Mouse (Mus musculus): Measurements from ENCODE around the gene Hspb8. TPM values are rescaled to one million over a fixed set of nuclear protein-coding genes. Genes with fewer than 3 reads are reported as not detected.
"Not testable (repeated sequence)": the region's sequence is repeated elsewhere in the genome, so short reads cannot be mapped to it uniquely, and the experiment has no call there.

The Hspb8 gene
- polyA plus RNA-seq, 1 experiment from 2014 or later = 8.9 TPM

DNA sequence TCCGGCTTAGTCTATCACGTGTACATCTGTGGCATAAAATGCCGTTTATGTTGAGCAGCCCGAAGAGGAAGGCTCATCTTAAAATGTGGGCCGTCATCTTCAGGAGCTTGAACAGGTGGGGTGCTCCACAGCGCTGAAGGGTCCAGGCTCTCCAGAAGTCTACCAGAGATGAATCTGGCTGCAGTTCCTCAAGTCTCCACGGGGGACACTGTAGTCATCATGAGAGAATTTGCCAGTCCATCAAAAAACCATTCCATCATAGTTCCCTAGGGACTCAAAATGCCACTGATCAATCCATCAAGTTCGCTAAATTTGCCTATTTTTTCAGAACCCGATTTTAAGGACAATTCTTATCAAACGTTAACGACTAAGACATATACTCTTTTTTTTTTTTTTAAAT, 36.6 kb downstream of the Hspb8 start:
- no peak overlapping the region for H3K27ac ChIP-seq (ENCODE audit: low read depth, low read length)
- 43% methylated on average over 11 of the region's 11 CpGs for WGBS
- no peaks in the 10 kb centered on the region for H3K27me3 ChIP-seq (replicated peaks; ENCODE audit: control insufficient read depth, insufficient read depth, low read length)
- no peaks in the 10 kb centered on the region for H3K36me3 ChIP-seq (ENCODE audit: control insufficient read depth, insufficient read depth, low read length)
- no peaks in the 10 kb centered on the region for H3K9me3 ChIP-seq (ENCODE audit: control insufficient read depth, low read length)
- no peak for ATAC-seq
- H3K4me3 ChIP-seq (ENCODE audit: low read length) = no peak overlapping the region
- no peak overlapping the region for H3K9ac ChIP-seq (ENCODE audit: low read depth, low read length)
- no peak overlapping the region for H3K4me2 ChIP-seq (ENCODE audit: low read length)
- peaks cover 10% of the 10 kb centered on the region for H3K4me1 ChIP-seq (ENCODE audit: control insufficient read depth, insufficient read depth, low read depth, low read length)

DNA sequence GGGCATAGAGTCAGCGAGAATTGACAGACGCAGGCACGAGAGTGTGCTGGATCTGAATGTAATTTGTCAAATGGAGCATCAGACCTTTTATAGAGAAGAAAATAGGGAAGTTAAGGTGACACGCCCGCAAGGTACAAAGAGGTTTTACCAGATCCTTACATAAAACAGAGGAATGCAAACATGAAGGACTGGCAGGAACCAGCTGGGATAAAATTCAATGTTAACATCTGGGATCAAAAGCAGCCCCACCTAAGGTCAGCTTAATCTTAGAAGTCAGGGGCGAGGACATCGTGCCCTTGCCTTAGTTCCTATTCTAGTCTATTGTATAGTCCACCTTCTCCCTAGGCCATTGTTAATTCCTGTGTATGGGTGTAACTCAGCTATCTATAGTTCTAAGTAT, 40.0 kb downstream of the Hspb8 start:
- not testable (repeated sequence) for H3K9me3 ChIP-seq (ENCODE audit: control insufficient read depth, low read length); ATAC-seq; H3K9ac ChIP-seq (ENCODE audit: low read depth, low read length); H3K36me3 ChIP-seq (ENCODE audit: control insufficient read depth, insufficient read depth, low read length); H3K27me3 ChIP-seq (replicated peaks; ENCODE audit: control insufficient read depth, insufficient read depth, low read length); H3K4me2 ChIP-seq (ENCODE audit: low read length); H3K4me3 ChIP-seq (ENCODE audit: low read length); H3K27ac ChIP-seq (ENCODE audit: low read depth, low read length)
- peaks cover 10% of the 10 kb centered on the region for H3K4me1 ChIP-seq (ENCODE audit: control insufficient read depth, insufficient read depth, low read depth, low read length)
- 88% methylated on average over 7 of the region's 7 CpGs for WGBS

DNA sequence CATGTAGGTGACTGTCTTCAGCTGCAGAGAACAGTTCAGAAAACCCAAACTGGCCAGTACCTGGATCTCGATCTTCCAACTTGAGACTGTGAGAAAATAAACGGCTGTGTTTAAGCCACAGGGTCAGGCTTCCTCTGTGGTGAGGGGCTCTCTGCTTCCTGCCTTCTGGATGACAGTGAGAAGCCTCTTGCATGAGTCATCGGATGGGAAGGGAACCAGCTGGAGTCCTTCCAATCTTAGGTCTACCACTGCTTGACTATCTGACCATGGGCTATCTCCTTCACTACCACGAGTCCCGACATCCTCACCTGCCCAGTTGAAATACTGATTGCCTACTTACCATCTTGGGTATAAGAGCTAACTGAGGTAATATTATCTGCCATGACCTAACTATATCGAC, 40.9 kb downstream of the Hspb8 start:
- H3K27ac ChIP-seq (ENCODE audit: low read depth, low read length) = no peak overlapping the region
- no peak overlapping the region for H3K4me3 ChIP-seq (ENCODE audit: low read length)
- no peaks in the 10 kb centered on the region for H3K9me3 ChIP-seq (ENCODE audit: control insufficient read depth, low read length)
- no peak overlapping the region for H3K4me2 ChIP-seq (ENCODE audit: low read length)
- ATAC-seq = no peak
- H3K4me1 ChIP-seq (ENCODE audit: control insufficient read depth, insufficient read depth, low read depth, low read length) = peaks cover 10% of the 10 kb centered on the region
- H3K27me3 ChIP-seq (replicated peaks; ENCODE audit: control insufficient read depth, insufficient read depth, low read length) = no peaks in the 10 kb centered on the region
- no peaks in the 10 kb centered on the region for H3K36me3 ChIP-seq (ENCODE audit: control insufficient read depth, insufficient read depth, low read length)
- WGBS = 95% methylated on average over 6 of the region's 6 CpGs
- no peak overlapping the region for H3K9ac ChIP-seq (ENCODE audit: low read depth, low read length)

DNA sequence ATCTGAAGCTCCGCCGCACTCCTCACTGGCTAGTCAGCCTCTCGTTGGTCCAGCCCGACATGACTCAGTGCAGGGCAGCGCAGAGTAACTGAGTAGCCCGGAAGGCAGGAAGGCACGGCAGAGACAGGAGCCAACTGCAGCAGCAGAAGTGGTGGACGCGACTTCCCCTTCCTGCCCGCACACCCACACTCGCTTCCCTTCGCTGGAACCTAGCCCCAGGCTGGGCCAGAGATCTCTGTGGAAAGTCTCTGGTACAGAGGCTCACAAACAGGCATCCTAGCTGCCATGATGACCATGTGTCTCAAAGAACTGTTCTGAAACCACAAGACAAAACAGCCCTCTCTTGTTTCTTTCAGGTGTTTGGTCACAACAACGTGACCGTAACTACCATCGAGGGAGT, 41.4 kb downstream of the Hspb8 start:
- Histone ChIP-seq H3K4me3 (ENCODE audit: low read length) (no peak overlapping the region), H3K9me3 (ENCODE audit: control insufficient read depth, low read length) (no peaks in the 10 kb centered on the region), H3K4me2 (ENCODE audit: low read length) (no peak overlapping the region), H3K9ac (ENCODE audit: low read depth, low read length) (no peak overlapping the region), H3K36me3 (ENCODE audit: control insufficient read depth, insufficient read depth, low read length) (no peaks in the 10 kb centered on the region), H3K4me1 (ENCODE audit: control insufficient read depth, insufficient read depth, low read depth, low read length) (peaks cover 10% of the 10 kb centered on the region), H3K27ac (ENCODE audit: low read depth, low read length) (no peak overlapping the region), H3K27me3 (replicated peaks; ENCODE audit: control insufficient read depth, insufficient read depth, low read length) (no peaks in the 10 kb centered on the region)
- WGBS = 89% methylated on average over 15 of the region's 15 CpGs
- ATAC-seq = no peak

DNA sequence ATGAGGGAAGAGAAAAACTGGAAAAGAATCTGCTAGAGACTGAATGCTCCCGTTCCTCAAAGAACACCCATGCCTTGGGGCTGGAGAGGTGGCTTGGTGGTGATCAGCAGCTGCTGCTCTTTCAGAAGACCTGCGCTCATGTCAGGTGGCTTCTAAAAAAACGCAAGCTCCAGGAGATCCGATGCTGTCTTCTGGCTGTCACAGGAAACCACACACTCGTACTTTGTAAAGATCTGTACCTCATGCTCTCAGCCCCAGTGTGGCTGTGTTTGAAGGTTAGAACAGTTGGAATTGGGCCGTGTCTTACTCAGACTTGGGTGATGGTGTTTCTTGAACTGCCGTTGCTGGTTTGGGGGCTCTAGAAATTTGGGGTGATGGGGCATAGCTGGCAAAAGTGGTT, 42.3 kb downstream of the Hspb8 start:
- Histone ChIP-seq H3K27me3 (replicated peaks; ENCODE audit: control insufficient read depth, insufficient read depth, low read length) (no peaks in the 10 kb centered on the region), H3K4me2 (ENCODE audit: low read length) (no peak overlapping the region), H3K27ac (ENCODE audit: low read depth, low read length) (0 out of 2 replicates have a peak overlapping the region, but pooled peaks have one; percentile 23), H3K4me1 (ENCODE audit: control insufficient read depth, insufficient read depth, low read depth, low read length) (peaks cover 10% of the 10 kb centered on the region), H3K36me3 (ENCODE audit: control insufficient read depth, insufficient read depth, low read length) (no peaks in the 10 kb centered on the region), H3K4me3 (ENCODE audit: low read length) (no peak overlapping the region), H3K9me3 (ENCODE audit: control insufficient read depth, low read length) (no peaks in the 10 kb centered on the region), H3K9ac (ENCODE audit: low read depth, low read length) (peak overlapping the region; percentile 27; the same call in 1 of the 2 replicates)
- ATAC-seq = no peak
- 81% methylated on average over 7 of the region's 7 CpGs for WGBS

DNA sequence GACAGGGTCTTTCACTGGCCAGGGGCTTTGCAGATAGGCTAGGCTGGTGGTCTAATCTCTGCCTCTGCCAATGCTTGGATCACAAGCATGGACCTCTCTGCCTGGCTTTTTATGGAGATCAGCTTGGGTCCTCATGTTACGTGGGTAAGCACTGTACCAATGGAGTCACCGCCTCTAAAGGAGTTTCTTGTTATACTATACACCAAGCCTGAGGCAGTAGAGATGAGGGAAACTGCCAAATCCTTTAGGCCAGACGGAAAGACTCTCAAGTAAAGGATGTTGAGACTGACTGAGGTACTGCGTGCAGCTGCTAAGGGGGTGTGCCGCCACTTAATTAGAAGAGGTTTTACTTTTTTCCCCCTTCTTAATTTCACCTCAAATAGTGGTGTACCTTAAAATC, 43.8 kb downstream of the Hspb8 start:
- WGBS = 76% methylated on average over 5 of the region's 5 CpGs
- Histone ChIP-seq H3K4me1 (ENCODE audit: control insufficient read depth, insufficient read depth, low read depth, low read length) (peaks cover 10% of the 10 kb centered on the region), H3K36me3 (ENCODE audit: control insufficient read depth, insufficient read depth, low read length) (no peaks in the 10 kb centered on the region), H3K4me2 (ENCODE audit: low read length) (no peak overlapping the region), H3K9me3 (ENCODE audit: control insufficient read depth, low read length) (no peaks in the 10 kb centered on the region), H3K27ac (ENCODE audit: low read depth, low read length) (no peak overlapping the region), H3K4me3 (ENCODE audit: low read length) (no peak overlapping the region), H3K27me3 (replicated peaks; ENCODE audit: control insufficient read depth, insufficient read depth, low read length) (no peaks in the 10 kb centered on the region), H3K9ac (ENCODE audit: low read depth, low read length) (no peak overlapping the region)
- ATAC-seq = no peak

DNA sequence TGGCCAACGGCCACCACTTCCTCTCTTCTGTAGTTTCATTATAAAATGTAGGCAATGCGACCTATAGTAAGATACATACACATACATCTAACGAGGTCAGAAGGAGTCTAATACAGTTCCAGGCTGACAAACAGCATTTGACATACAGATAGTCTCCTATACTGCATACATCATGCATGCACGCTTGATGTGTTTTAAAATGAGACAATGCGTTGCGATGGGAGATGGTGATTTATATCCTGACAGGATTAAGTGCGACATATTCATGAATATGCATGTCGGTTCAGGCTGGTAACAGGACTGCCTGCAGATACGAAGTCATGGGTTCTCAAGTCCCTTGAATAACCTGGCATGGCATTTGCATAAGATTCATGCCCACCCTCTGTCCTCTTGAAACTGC, 54.7 kb downstream of the Hspb8 start:
- no peak for ATAC-seq
- Histone ChIP-seq H3K36me3 (ENCODE audit: control insufficient read depth, insufficient read depth, low read length) (no peaks in the 10 kb centered on the region), H3K9me3 (ENCODE audit: control insufficient read depth, low read length) (no peaks in the 10 kb centered on the region), H3K27ac (ENCODE audit: low read depth, low read length) (no peak overlapping the region), H3K4me2 (ENCODE audit: low read length) (no peak overlapping the region), H3K4me3 (ENCODE audit: low read length) (no peak overlapping the region), H3K9ac (ENCODE audit: low read depth, low read length) (no peak overlapping the region), H3K4me1 (ENCODE audit: control insufficient read depth, insufficient read depth, low read depth, low read length) (no peaks in the 10 kb centered on the region), H3K27me3 (replicated peaks; ENCODE audit: control insufficient read depth, insufficient read depth, low read length) (no peaks in the 10 kb centered on the region)
- 45% methylated on average over 9 of the region's 9 CpGs for WGBS

DNA sequence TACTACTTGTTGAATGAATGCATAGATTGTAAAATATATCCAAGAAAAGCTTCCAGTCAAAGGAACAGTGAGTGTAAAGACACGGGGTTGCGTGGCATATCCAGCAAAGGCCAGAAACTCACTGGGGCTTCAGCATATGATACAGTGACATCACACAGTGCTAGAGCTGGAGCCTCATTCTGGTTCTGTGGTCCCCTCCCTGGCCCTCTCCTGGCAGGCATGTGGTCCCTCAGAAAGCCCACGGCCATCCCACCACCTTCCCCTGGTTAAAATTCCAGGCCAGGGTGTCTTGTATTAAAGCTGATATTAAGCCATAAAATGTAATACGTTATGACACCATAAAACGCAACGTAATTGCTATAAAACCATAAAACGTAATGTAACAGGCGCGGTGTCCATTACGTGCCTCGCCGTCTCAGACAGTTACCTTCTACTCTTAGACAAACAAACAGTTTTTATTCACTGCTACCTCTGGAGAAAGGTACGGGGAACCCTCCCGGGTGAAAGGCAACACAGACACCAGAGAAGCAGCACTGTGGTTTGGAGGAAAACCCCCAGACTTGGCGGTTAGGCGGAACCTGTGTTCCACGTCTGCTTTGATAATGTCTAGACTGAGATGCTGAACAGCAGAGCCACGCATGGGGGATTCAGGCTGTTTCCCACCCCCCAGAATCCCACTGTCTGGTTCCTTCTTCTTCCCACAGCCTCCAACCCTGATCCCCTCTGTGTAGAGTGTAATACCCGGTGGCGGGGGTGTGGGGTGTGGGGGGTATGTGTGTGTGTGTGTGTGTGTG, 55.6 kb downstream of the Hspb8 start:
- Histone ChIP-seq H3K4me3 (ENCODE audit: low read length) (no peak overlapping the region), H3K4me2 (ENCODE audit: low read length) (no peak overlapping the region), H3K4me1 (ENCODE audit: control insufficient read depth, insufficient read depth, low read depth, low read length) (no peaks in the 10 kb centered on the region), H3K9ac (ENCODE audit: low read depth, low read length) (no peak overlapping the region), H3K9me3 (ENCODE audit: control insufficient read depth, low read length) (no peaks in the 10 kb centered on the region), H3K27me3 (replicated peaks; ENCODE audit: control insufficient read depth, insufficient read depth, low read length) (no peaks in the 10 kb centered on the region), H3K36me3 (ENCODE audit: control insufficient read depth, insufficient read depth, low read length) (no peaks in the 10 kb centered on the region), H3K27ac (ENCODE audit: low read depth, low read length) (no peak overlapping the region)
- 75% methylated on average over 19 of the region's 20 CpGs for WGBS
- 0 out of 2 replicates have a peak, but pooled peaks have one; percentile 14 for ATAC-seq

DNA sequence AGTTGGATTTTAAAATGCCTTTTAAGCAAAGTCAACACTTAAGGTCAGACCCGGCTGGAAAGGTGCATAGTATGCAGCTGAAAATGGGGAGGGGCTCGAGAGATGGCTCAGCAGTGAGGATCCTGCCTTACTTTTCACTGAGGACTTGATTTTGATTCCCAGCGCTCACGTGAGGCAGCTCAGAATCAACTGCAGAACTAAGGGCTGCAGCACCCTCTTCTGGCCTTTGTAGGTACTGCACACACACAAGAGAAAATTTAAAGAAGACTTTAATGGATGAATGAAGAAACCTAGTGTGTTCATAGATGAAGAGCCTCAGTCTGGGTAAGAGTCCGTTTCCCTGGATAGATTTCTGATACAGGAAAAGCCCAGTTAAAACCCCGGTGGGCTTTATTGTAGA, 61.3 kb downstream of the Hspb8 start:
- ATAC-seq = no peak
- Histone ChIP-seq H3K4me3 (ENCODE audit: low read length) (no peak overlapping the region), H3K36me3 (ENCODE audit: control insufficient read depth, insufficient read depth, low read length) (no peaks in the 10 kb centered on the region), H3K9me3 (ENCODE audit: control insufficient read depth, low read length) (peaks cover 3% of the 10 kb centered on the region; the same call in 1 of the 2 replicates), H3K4me2 (ENCODE audit: low read length) (no peak overlapping the region), H3K27me3 (replicated peaks; ENCODE audit: control insufficient read depth, insufficient read depth, low read length) (no peaks in the 10 kb centered on the region), H3K27ac (ENCODE audit: low read depth, low read length) (no peak overlapping the region), H3K4me1 (ENCODE audit: control insufficient read depth, insufficient read depth, low read depth, low read length) (no peaks in the 10 kb centered on the region), H3K9ac (ENCODE audit: low read depth, low read length) (no peak overlapping the region)
- WGBS = 79% methylated on average over 6 of the region's 6 CpGs

Measured in hindbrain, embryonic 16.5 days (tissue).